Mouse (Mus musculus): ENCODE data around the gene Lmod1.

Gene Lmod1

DNA sequence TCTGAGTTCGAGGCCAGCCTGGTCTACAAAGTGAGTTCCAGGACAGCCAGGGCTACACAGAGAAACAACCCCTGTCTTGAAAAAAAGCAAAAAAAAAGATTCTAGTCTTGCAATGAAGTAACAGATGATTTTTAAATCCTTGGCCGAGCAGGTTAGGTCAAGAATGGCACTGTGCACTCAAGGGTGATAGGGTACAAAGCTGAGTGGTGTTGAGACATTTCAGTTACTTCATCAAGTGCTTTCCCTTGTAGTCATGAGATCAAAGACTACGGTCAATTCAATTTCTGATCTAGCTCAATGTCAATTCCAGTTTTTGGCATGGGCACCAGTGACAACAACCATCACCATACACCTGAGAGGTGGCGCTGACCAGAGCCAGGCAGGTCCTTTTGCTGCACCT, 84.4 kb downstream of the Lmod1 start:
- DNase-seq (ENCODE audit: inconsistent age in 2 of 2, low spot score in 1 of 2), result no peak

- peak; percentile 66 to 87 for DNase-seq (ENCODE audit: inconsistent age in 2 of 2, low spot score in 1 of 2)
Measured at GRCm38 (mm10) chr1:135410967-135411366, 86.4 kb downstream of the Lmod1 start.

GRCm38 (mm10) chr1:135412130-135412529, 87.5 kb downstream of the Lmod1 start:
- DNase-seq (ENCODE audit: inconsistent age in 2 of 2, low spot score in 1 of 2), result no peak

- peak; percentile 55 to 81 for DNase-seq (ENCODE audit: inconsistent age in 2 of 2, low spot score in 1 of 2)
Measured at GRCm38 (mm10) chr1:135413996-135414395, 89.4 kb downstream of the Lmod1 start.
